Mouse (Mus musculus) limb, embryonic 15.5 days (tissue): ENCODE measurements around the gene Apc2. TPM values are rescaled to one million over a fixed set of nuclear protein-coding genes. Genes with fewer than 3 reads are reported as not detected.
"Not testable (repeated sequence)": the region's sequence is repeated elsewhere in the genome, so short reads cannot be mapped to it uniquely, and the experiment has no call there.

Source experiments
- ATAC-seq: fragments of 200-750 bp; cut with Nextera tagmentation; 2 replicates; pipeline ENCODE4 v1.8.0; 2017; ENCODE audit warnings: low read depth, moderate TSS enrichment; ENCODE audit not compliant: insufficient number of reproducible peaks, low FRiP score, low TSS enrichment
- H3K27ac ChIP-seq: fragments of 300-500 bp; sonication (generic); 2 replicates; pipeline ENCODE4 v1.5.1; 2015; ENCODE audit warnings: moderate library complexity, mild to moderate bottlenecking, inconsistent platforms
- H3K27me3 ChIP-seq: fragments of 300-500 bp; sonication (generic); 2 replicates; pipeline ENCODE4 v1.6.1; 2015; ENCODE audit warnings: inconsistent platforms
- H3K36me3 ChIP-seq: fragments of 300-500 bp; sonication (generic); 2 replicates; pipeline ENCODE4 v1.6.1; 2015; ENCODE audit warnings: inconsistent platforms
- H3K4me1 ChIP-seq: fragments of 300-500 bp; sonication (generic); 2 replicates; pipeline ENCODE4 v1.6.1; 2015; ENCODE audit warnings: inconsistent platforms
- H3K4me2 ChIP-seq: fragments of 300-500 bp; sonication (generic); 2 replicates; pipeline ENCODE4 v1.6.1; 2015; ENCODE audit warnings: mild to moderate bottlenecking, inconsistent platforms
- H3K4me3 ChIP-seq: fragments of 300-500 bp; sonication (generic); 2 replicates; pipeline ENCODE4 v1.5.1; 2015; ENCODE audit warnings: mild to moderate bottlenecking, inconsistent platforms
- H3K9ac ChIP-seq: fragments of 300-500 bp; sonication (generic); 2 replicates; pipeline ENCODE4 v1.6.1; 2015; ENCODE audit warnings: inconsistent platforms
- H3K9me3 ChIP-seq: fragments of 300-500 bp; sonication (generic); 2 replicates; pipeline ENCODE4 v1.6.1; 2016; ENCODE audit warnings: inconsistent platforms
- WGBS: fragments of 180-500 bp; shearing (Covaris S2); methylation state at CpG from one replicate; pipeline ENCODE4 v1.1.7; 2015; 5-methylcytosine and 5-hydroxymethylcytosine counted together
- polyA plus RNA-seq: library from polyadenylated mRNA; unstranded; fragments of >200 nt; fragmentation: Nextera tagmentation; extraction: Ambion mirVana; gene quantifications from 2 replicates; pipeline ENCODE4 v1.2.1, GENCODE M21; 2015

Apc2 gene
- 1.5 TPM in 2 replicates for polyA plus RNA-seq

DNA sequence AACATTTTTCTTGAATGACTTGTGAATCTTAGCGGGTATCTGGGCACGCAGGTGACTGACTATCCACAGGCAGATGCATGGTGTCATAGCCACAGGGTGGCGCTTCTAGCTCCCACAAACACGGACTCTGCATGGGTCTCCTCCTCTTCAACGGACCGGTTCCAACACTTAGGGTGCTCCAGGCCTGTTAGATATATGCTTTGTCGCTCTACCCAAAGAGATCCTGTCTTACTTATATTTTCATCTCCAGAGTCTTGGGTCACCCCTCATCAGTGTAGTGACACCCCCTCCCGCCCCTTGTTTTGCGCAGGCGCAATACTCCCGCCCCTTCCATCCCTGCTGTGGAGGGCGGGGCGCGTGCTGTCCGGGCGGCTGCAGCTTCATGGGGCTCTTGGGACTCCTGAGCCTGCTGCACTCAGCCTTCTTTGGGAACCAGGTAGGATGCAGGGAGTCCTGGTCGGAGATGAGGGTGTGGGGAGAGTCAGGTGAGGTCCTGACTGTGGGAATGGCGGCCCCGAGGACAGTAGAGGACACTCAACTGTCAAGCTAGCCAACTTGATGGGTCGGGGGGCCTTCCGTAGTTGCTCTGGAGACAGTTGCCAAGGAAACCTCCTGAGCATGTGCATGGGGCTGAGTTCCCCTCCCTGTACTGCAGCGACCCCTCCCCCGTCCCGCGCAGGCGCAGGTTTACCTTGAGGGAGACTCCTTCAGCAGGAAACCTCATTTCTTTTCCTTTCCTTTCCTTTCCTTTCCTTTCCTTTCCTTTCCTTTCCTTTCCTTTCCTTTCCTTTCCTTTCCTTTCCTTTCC is at the start of gene Apc2:
TSS of gene Apc2 (plus strand) at position 360 of the 808 bp plus-strand sequence.
- Histone ChIP-seq H3K4me1 (peaks cover 46% of the 10 kb centered on the region), H3K9ac (peak within 1 kb of the TSS; percentile 24), H3K27me3 (peaks cover 42% of the 10 kb centered on the region), H3K4me2 (peak within 1 kb of the TSS; percentile 81), H3K9me3 (no peaks in the 10 kb centered on the region), H3K36me3 (peaks cover 19% of the 10 kb centered on the region), H3K4me3 (peak within 1 kb of the TSS; percentile 44), H3K27ac (peak within 1 kb of the TSS; percentile 69)
- WGBS, result under 1% methylated on average over 26 of the region's 26 CpGs
- peak; percentile 46; the same call in 1 of the 2 replicates for ATAC-seq

DNA sequence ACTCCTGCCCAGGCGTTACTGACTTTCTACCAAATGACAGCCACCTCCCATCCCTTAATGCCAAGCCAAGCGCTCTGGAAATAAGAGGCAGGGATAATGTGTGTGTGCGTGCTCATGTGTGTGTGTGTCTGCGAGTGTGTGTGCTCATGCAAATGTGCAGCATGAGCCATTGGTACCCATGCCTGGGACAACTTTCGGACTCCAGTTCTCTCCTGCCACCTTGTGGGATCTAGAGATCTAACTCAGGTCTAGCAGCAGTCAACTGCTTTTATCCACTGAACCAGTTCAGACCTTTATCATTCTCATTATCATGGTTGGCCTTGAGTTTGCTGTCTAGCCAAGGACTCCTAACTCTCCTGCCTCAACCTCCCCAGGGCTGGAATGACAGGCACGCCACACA is 47.9 kb upstream of the Apc2 start:
- Histone ChIP-seq H3K27me3 (no peaks in the 10 kb centered on the region), H3K9ac (no peak overlapping the region), H3K9me3 (no peaks in the 10 kb centered on the region), H3K4me3 (no peak overlapping the region), H3K4me2 (no peak overlapping the region), H3K27ac (no peak overlapping the region), H3K4me1 (peaks cover 28% of the 10 kb centered on the region), H3K36me3 (peaks cover 24% of the 10 kb centered on the region)
- no peak for ATAC-seq
- 52% methylated on average over 6 of the region's 6 CpGs for WGBS

DNA sequence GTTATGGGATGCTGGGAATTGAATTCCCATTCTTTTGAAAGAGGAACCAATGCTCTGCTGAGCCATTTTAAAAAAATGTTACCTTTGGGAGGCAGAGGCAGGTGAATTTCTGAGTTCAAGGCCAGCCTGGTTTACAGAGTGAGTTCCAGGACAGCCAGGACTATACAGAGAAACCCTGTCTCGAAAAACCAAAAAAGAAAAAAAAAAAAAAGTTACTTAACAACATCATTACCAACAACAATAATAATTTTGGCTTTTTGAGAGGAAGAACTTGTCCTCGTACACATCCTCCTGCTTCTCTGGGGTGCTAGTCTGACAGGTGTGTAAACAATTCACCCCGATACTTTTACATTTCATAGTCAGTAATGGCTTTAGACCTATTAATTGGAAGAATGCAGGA is 47.3 kb upstream of the Apc2 start:
- not testable (repeated sequence) for ATAC-seq, H3K9me3 ChIP-seq, H3K9ac ChIP-seq, H3K27ac ChIP-seq, H3K27me3 ChIP-seq
- Histone ChIP-seq H3K4me2 (peak overlapping the region; percentile 73), H3K4me1 (peaks cover 28% of the 10 kb centered on the region), H3K4me3 (peak overlapping the region; percentile 64), H3K36me3 (peaks cover 23% of the 10 kb centered on the region)
- 45% methylated on average over 3 of the region's 3 CpGs for WGBS

DNA sequence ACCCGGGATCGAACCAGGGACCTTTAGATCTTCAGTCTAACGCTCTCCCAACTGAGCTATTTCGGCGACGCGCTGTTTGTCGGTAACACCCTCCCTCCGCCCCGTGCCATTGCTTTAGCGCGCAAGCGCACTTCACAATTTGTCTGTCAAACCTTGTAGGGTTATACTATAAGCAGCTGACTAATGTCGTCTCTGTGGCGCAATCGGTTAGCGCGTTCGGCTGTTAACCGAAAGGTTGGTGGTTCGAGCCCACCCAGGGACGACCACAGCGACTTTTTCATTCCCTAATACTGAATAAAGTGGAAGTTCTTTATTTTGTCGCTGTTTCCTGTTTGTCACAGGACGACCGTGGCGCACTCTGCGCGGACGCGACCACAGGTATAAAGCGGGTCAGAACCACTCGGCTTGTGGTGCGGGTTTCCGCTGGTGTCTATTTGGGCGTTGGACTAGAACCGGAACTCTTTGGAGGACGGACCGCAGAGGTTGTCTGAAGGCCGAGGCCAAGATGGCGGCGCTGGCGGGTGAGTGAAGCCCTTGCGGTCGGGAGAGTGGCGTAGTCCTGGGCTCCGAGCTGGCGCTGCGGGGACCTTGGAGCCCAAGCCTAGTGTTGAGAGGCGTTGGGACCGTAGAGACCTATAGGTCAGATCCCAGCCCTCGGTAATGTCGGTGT is 46.7 kb upstream of the Apc2 start, which contains the start of gene Ndufs7:
TSS of gene Ndufs7 (plus strand) at position 151 of the 670 bp plus-strand sequence.
- Histone ChIP-seq H3K36me3 (peaks cover 23% of the 10 kb centered on the region), H3K9ac (peak within 1 kb of the TSS; percentile 60), H3K9me3 (no peaks in the 10 kb centered on the region), H3K4me1 (peaks cover 28% of the 10 kb centered on the region), H3K4me2 (peak within 1 kb of the TSS; percentile 73), H3K27ac (peak within 1 kb of the TSS; percentile 89), H3K4me3 (peak within 1 kb of the TSS; percentile 64), H3K27me3 (no peaks in the 10 kb centered on the region)
- under 1% methylated on average over 53 of the region's 53 CpGs for WGBS
- peak; percentile 87 for ATAC-seq

DNA sequence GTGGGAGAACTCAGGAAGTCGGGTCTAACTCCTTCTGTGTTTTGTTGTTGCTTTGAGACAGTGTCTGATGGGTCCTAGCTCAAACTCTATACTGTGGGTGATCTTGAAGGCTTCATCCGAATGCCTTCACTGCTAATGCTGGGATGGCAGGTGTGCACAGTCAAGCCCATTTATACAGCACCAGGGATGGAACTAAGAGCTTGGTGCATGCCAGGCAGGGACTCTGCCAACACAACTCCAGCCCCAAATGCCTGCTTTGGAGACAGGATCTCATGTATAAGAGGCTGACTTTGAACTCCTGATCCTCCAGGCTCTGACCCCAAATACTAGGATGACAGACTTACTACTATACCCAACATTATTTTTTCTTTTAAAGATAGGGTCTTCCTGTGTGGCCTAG is 45.7 kb upstream of the Apc2 start:
- Histone ChIP-seq H3K36me3 (peaks cover 26% of the 10 kb centered on the region), H3K9me3 (no peaks in the 10 kb centered on the region), H3K27ac (peak overlapping the region; percentile 89; the same call in 1 of the 2 replicates), H3K4me1 (peaks cover 28% of the 10 kb centered on the region), H3K9ac (peak overlapping the region; percentile 60), H3K4me3 (peak overlapping the region; percentile 64), H3K27me3 (no peaks in the 10 kb centered on the region), H3K4me2 (peak overlapping the region; percentile 73)
- WGBS, result 38% methylated on average over 2 of the region's 2 CpGs
- no peak for ATAC-seq

DNA sequence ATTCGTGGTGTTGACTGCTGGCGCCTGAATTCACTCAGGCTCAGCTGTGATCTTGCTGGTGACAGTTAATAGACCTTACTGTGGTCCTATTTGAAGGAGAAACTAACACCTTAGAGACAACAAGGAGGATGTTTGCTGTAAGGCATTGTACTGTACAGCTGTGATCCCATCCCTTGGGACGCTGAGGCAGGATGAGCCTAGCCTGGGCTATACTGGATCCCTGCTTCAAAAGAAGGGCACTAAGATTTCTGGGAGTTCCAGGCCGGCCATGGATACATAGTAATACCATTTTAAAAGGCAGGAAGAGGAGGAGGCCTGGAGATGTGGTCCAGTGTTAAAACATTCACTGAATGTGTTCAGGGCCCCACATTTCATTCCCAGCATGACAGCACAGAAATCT is 45.2 kb upstream of the Apc2 start:
- Histone ChIP-seq H3K27ac (no peak overlapping the region), H3K36me3 (peaks cover 31% of the 10 kb centered on the region), H3K4me3 (peak overlapping the region; percentile 64), H3K27me3 (no peaks in the 10 kb centered on the region), H3K9ac (no peak overlapping the region), H3K9me3 (no peaks in the 10 kb centered on the region), H3K4me1 (peaks cover 22% of the 10 kb centered on the region), H3K4me2 (peak overlapping the region; percentile 73; the same call in 1 of the 2 replicates)
- ATAC-seq, result no peak
- 85% methylated on average over 4 of the region's 4 CpGs for WGBS

DNA sequence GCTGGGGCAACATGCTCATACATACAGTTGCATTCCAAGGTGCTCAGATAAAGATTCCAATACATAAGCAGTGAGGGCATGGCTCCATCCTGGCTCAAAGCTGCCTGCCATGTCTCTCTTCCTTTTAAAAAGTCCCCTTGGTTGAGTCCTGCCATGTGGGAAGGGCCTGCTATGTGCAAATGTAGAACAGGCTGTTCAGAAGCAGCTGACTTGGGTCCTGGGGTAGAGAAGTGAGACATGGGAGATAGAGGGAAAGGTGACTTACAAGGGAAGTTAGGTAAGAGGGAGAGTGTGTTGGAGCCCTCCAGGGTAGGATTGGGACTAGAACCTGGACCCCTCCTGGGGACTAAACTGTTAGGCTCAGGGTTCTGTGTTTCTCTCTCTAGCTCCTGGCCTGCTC is 43.8 kb upstream of the Apc2 start:
- no peak overlapping the region for H3K9ac ChIP-seq
- ATAC-seq, result no peak
- no peaks in the 10 kb centered on the region for H3K9me3 ChIP-seq
- no peak overlapping the region for H3K27ac ChIP-seq
- H3K36me3 ChIP-seq, result peaks cover 45% of the 10 kb centered on the region
- H3K4me1 ChIP-seq, result peaks cover 20% of the 10 kb centered on the region
- no peak overlapping the region for H3K4me2 ChIP-seq
- H3K27me3 ChIP-seq, result no peaks in the 10 kb centered on the region
- H3K4me3 ChIP-seq, result no peak overlapping the region

DNA sequence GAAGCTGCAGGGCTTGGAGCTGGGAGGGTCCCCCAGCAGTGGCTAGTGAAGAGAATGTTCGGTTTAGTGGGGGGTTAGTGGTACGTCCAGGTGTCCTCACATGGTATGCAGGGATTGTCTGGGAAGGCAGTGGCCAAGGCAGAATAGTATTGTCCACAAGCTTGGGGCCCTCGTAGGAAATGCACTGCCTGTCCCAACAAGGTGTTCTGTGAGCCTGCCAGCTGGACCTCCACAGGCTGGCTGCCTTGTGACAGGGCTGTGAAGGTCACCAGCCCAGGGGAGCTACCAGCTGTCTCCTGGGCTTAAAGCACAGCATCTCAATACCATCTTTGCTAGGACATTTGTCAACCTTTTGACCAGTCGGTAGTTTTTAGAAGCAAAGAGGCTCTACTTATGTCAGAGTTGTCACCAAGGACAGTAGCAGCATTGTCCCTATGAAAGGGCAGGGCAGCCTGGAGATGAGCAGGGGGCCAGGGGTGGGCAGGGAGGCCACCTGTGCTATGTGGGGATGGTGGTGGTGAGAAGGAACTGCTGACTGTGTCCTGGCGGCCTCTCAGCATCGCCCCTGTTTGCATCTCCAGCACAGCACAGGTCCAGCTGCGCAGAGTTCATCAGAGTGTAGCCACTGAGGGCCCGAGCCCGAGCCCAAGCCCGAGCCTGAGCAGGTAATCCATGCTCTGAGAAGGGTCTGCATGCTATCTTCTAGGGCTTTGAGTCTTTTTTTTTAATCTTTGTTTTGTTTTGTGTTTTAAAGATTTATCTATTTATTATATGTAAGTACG is 43.1 kb upstream of the Apc2 start:
- Histone ChIP-seq H3K36me3 (peaks cover 50% of the 10 kb centered on the region), H3K4me3 (no peak overlapping the region), H3K4me1 (peaks cover 19% of the 10 kb centered on the region), H3K9me3 (no peaks in the 10 kb centered on the region), H3K9ac (no peak overlapping the region), H3K27ac (no peak overlapping the region), H3K4me2 (no peak overlapping the region), H3K27me3 (no peaks in the 10 kb centered on the region)
- ATAC-seq, result no peak
- WGBS, result 92% methylated on average over 11 of the region's 11 CpGs

DNA sequence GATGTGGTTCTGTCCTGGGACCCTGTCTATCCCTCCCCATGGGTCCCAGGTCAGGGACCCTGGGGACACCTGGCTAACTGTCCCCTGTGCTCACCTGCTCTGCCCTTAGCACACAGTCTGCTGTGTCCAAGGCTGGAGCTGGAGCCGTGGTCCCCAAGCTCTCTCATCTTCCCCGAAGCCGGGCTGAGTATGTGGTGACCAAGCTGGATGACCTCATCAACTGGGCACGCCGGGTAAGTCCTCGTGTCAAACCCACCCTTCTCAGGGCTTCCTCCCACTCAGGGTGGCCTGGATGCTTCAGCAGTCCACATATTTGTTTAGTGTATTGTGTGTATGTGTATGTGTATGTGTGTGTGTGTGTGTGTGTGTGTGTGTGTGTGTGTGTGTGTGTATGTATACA is 42.2 kb upstream of the Apc2 start:
- ATAC-seq, result no peak
- H3K9ac ChIP-seq, result no peak overlapping the region
- no peaks in the 10 kb centered on the region for H3K9me3 ChIP-seq
- H3K4me3 ChIP-seq, result no peak overlapping the region
- H3K4me1 ChIP-seq, result peaks cover 15% of the 10 kb centered on the region
- 86% methylated on average over 6 of the region's 6 CpGs for WGBS
- H3K36me3 ChIP-seq, result peaks cover 58% of the 10 kb centered on the region
- H3K27me3 ChIP-seq, result no peaks in the 10 kb centered on the region
- no peak overlapping the region for H3K27ac ChIP-seq
- no peak overlapping the region for H3K4me2 ChIP-seq

DNA sequence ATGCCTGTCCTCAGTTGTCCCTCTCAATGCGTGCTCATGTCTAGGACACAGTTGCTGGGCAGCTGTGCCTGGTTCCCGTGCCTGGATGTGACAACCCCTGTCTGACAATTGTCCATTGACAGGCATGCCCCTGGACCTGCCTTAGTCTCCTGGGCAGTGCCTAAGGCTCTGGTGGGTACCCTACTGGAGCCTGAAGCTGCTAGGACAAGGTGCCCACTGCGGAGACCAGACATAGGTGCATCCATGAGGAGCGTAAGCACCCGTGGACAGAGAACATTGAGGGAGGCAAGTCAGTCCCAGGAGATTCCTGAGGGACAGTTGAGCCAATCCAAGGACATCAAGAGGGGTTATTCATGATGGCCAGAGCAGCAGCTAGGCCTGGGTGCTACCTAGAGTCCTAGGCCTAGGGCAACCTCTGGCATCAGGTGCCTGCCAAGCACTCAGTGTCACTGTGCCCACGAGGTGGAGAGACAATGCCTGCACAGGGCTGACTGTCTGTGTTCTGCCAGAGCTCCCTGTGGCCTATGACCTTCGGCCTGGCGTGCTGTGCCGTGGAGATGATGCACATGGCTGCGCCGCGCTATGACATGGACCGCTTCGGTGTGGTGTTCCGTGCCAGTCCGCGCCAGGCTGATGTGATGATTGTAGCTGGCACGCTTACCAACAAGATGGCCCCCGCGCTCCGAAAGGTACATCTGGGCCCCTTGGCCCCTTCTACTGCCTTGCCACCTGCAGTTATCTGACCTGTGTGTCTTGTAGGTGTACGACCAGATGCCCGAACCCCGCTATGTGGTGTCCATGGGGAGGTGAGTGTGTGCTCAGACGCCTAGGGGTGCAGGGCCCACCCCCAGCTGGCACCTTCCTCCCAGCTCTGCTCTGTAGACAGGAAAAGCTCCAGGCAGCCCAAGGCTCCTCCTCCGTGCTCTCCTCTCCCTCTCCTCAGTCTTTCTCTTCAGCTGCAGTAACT is 41.2 kb upstream of the Apc2 start:
- no peak for ATAC-seq
- Histone ChIP-seq H3K27ac (no peak overlapping the region), H3K4me2 (no peak overlapping the region), H3K27me3 (no peaks in the 10 kb centered on the region), H3K9me3 (no peaks in the 10 kb centered on the region), H3K4me1 (peaks cover 21% of the 10 kb centered on the region), H3K9ac (no peak overlapping the region), H3K4me3 (no peak overlapping the region), H3K36me3 (peaks cover 67% of the 10 kb centered on the region)
- 94% methylated on average over 26 of the region's 26 CpGs for WGBS
